Mouse (Mus musculus): ENCODE results near the gene Cblc.

Cblc gene

DNA sequence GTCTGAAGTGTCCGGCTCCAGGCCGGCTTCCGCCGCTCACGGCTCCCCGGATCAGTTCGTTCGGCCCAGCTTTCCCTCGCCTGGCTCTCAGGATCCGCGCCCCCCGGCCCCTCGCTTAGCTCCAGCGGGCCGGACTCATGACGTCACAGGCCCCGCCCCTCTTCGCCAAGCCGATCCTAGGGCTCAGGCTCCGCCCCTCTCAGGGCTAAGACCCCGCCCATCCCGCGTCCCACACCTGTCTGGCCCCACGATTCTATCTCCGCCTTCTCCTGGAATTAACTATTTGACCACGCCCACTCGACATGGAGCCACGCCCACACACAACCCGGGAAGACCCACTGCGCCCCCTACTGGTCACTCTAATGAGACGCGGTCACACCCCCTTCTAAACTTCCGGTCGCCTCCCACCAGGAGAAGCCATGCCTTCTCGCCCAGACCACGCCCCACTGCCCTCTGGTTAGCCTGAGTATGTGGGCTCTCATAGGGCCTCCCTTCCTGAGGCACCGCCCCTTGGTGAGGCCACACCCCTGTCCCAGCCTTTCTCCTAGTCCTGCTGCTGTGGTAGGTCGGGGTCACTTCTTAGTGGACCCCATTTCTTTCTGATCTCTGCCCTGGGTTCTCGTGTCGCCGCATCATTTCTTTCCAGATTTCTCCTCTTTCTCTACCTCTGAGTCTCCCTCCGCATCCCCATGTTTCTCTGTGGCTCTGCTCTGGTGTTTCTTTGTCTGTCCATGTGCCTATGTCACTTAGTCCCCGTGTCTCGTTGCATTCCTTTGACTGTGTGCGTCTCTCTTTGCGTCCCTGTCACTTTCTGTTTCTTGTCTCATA is 47.0 kb downstream of the Cblc start:
- peak; percentile 96 for DNase-seq

DNA sequence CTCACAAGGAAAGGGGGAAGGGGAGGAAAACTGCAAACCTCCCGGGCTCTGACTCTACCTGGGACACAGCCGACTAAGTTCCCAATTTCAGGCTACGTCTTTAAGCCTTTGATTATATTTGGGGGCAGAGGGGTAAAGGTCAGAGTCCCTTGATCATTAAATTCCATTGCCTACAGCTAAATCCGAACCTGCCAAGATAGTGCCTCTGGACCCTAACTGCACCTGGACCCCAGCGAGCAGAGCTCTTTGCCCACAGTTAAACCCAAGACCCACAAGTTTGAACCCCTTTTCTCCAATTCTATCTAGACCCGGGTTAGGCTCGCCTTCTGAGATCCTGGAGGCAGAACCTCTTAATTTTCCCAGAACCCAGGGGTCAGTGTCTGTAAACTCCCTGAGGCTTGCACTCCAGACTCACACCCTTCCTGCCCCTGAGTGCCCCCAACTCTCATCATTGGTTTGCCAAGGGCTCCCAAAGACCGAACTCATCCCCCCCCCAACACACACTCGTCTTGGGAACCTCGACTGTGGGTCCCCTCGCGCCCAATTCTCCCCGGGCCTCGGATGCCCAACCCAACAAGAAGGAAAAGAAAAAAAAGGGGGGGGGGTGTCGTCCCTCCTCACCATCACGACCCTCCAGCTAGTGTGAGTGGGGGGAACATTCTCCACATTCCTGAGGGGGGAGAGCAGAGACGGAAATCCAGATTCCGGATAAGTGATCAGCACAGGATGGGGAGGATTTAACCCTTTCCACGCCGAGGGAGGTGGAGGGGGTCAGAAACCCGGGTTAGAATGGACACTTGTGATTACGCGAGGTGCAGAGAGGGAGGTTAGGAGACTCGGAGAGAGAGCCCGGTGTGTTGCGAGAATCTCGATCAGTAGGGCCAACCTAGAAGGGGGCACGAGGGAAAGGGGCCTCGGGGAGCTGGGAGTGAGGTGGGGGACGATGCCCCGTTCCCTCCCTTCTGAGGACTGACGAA is 48.1 kb downstream of the Cblc start:
- DNase-seq, result no peak

DNA sequence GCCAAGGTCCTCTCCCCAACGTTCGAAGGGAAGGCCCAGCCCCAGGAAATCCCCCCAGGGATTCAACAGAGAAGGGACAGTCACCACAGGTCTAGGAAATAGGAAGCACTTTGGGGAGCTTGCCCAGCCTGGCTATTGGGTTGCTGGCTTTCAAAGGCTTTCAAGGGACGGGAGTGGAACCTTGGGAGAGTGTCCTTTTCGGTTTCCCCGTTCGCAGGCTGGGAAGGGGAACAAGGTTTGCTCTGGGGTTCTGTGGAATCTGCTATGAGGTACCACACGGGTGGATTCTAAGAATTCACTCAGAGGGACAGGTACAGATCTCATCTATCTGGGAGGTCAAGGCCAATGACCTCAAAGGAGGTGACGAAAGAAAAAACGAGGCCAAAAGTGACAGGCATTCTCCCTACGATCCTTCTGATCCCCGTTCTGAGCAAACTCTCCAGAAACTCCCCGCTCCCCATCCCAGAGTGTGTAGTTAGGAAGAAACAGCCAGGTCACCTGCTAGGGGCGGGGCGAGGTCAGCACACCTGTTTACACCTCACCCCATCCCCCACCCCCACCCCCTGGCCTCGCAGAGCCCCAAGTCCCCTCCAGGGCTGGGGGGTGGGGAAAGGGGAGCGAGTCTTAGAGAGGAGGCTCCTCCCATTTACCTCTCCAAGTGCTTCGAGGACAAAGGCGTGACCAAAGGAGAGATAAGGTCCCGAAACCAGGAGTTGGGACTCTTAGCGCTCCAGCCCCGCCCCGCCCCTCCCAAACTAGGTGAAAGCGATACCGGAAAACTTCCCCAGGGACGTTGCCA is 49.0 kb downstream of the Cblc start:
- no peak for DNase-seq

DNA sequence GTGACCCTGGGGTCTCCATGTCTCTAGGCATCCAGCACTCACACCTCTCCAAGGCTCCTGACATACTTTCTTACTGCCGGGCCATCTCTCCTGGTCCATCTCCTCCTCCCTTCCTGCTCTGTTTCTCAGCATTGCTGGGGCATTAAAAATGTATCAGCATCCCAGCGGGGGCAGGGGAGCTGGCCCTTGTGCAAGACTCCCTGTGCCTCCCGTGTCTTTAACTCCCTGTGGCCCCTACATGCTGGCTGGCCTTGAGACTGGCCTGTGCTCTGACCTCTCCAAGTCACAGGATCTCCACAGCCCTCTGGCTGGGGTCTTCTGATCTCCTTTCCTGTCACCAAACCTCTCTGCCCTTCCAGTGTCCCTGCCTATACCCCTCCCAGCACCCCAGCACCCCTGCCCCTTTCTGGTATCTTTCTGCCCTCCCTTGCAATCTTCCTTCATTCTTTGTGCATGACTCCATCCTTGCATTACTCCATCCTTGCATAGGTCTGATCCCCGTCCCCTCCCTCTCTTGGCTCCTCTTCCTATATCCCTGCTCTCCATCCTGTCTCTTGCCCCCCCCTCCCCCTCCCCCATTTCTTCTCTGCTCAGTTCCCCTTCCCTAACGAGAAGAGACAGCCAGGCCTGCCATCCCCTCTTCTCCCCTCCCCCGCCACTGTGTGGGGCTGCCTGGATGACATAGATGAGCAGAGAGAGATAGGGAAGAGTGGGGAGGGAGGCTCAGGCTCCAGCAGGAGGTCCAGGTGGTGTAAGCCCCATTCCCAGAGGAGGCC is 50.0 kb downstream of the Cblc start:
- DNase-seq, result no peak

DNA sequence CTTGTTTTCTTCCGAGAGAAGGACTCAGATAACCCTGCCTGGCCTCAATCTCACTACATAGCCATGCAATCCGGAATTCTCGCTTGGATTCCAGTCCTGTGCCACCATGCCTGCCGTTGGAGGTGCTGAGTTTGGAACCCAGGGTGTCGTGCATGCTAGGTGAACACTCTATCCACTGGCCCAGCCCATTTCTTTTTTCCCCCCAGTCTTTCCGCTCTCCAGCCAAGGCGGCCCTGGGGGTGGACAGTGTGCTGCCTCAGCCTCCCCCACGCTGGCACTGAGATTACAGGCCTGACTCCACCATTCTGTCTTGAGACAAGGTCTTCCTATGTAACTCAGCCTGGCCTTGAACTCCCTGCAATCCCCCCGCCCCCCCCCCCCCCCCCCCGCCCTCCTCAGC is 50.6 kb downstream of the Cblc start:
- DNase-seq, result no peak

DNA sequence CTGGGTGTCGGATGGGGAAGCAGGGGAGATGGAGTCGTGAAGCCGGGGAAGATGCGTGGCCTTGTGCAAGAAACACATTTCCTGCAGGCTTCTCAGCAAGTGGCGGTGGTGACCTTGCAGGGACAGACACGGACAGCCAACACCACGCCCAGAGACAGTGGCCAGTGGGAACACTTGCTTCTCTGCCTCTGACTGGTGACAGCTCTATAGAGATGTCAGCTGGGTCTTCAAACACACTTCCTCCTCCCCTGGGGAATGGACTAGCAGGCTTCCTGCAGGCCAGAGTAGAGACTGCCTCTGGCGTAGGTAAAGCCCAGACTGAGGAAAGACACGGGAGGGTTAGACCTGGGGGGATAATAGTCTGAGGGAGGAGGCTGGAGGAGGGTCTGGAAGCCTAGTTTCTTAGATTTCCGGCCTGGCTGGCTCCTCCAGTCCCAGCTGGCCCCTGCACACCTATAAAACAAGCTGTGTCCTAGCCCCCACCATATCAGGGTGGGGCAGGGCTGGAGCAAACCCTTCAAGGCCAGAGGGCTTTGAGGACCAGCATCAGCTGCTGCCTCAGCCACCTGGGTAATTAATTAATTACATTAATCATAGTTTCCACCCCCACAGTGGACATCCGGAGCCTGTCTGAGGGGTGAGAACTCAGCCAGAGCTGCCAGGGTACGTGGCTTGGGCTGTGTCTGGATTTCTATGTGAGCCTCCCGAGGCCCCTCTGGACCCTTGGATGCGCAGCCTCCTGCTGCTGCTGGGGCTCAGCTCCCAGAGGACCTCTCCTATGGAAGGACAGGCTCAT is 51.8 kb downstream of the Cblc start:
- no peak for DNase-seq

DNA sequence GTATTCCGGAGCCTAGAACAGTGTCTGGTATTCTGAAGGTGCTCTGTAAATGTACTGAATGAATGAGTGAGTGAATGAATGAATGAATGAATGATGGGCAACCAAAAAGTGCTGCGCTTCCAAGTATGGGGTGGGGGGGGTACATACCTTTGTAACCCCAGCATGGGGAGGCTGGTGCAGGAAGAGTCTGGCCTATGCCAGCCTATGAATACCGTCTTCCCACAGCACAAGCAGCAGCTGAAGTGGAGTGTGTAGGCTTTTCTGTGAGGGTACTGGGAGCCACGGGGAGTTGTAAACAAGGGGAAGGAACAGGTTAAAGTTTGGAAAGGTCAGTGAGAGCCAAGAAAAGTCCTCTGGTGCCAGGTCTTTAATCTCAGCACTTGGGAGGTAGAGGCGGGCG is 52.8 kb downstream of the Cblc start:
- DNase-seq, result no peak

DNA sequence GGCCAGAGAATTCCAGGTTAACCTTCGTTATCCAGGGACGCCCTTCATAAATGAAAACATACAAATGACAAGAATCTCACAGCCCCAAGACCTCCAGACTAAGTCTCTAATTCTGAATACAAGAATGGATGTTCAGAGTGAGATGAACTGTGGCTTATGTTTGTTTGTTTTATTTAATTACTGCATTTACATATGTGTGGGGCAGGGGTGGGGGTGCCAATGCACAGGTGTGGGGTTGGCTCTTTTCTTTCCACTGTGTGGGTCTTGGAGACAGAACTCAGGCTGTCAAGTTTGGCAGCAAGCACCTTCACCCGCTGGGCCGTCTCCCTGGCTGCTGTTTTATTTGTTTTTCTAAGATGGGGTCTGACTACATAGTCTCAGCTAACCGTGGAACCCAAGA is 54.1 kb downstream of the Cblc start:
- DNase-seq, result no peak

DNA sequence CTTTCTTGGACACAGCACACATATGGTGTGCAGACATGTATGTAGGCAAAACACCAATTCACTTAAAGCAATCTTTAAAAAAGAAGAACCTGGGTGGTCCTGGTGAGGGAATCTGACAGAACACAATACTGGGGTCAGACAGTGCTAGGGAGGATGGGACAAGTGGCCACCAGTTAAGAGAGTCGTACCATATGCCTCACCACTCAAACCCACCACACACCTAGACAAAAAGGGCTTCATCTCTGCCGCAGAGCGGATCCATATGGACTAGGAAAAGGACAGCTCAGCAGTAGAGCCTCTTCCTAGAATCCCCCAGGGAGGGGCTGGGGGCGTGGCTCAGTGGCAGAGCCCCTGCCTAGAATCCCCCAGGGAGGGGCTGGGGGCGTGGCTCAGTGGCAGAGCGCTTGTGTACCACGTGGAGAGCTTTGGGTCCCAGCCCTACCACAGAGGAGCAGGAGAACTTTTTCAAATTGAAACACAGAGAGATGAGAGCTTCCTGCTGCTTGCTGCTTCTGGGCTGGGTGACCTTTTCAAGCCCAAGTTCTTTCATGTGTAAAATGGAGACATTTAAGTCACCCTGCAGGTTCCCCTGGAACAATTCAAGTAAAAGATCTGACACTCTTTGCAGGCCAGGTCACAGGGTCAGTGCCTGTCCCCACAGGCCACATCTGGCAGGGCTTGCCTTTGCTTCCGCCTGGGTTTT is 55.1 kb downstream of the Cblc start:
- no peak for DNase-seq

DNA sequence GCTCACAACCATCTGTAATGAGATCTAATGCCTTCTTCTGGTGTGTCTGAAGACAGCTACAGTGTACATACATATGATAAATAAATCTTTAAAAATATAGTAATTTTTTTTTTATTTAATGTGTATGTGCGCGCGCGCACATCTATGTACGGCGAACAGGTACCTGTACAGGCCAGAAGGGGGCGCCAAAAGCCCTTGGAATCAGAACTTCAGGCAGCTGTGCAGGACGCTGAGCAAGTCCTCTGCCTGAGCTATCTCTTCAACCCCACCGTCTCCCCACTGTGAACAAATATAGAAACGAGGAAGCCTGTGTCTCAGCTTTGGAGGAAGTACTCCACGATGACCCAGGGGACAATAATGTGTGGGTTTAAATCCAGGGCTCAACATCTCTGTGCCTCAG is 56.3 kb downstream of the Cblc start:
- DNase-seq, result no peak

DNA sequence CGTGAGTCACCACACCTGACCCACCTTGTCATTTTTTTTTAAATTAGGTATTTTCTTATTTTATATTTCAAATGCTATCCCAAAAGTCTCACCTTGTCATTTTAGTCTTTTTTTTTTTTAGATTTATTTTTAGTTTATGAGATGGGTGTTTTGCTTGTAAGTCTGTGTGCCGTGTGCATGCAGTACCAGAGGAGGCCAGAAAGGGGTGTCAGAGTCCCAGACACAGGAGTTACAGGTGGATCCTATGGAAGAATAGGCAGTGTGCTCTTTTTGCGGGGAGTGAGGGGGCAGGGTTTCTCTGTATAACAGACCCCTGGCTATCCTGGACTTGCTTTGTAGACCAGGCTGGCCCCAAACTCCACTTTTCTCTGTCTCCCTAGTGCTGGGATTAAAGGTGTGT is 57.8 kb downstream of the Cblc start:
- no peak for DNase-seq

DNA sequence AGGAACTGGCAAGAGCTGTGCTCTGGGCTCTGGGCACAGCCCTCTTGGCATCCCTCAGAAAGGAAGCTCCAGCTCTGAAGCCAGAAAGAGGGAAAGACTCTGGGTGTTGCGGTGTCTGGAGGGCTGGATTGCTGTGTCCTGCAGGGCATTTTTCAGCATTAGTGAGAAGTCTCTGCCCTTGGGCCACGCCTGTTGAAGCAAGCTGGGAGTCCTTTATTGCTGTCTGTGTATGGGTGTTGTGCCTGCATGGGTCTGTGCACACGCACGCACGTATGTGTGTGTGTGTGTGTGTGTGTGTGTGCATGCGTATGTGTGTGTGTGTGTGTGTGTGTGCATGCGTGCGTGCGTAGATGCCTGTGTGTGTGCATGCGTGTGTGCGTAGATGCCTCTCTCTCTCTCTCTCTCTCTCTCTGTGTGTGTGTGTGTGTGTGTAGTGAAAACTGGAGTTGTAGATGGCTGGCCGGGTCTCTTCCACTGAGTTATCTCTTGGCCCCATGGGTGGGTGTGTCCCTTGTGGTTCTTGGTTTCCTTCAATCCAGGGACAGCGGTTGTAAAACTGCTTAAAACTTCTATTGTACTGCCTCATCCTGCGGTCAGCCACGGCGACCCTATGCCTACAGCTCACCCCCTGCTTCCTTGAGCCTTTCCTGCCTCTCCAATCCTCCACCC is 60.1 kb downstream of the Cblc start:
- DNase-seq, result no peak

DNA sequence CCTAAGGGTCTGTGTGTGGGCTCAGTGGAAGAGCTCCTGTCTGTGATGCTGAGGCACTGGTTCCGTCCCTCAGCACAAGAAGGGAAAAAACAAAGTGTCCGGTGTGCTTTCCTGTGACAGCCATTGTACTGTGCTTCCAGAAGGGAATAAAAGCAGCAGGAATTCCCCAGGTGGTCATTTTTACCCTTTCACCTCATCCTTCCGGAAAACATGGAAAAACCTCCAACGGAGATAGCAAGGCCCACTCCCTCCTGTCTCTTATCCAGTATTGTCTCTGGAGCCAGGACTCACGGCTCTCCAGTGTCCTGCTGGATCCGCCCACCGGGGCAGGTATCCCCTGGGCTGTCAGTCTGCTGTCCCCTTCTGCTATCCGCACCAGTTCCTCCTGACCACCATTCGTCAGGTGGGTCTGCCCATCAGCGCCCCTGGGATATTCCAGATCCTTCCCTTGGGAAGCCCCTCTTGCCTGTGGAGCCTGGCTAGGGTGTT is 62.4 kb downstream of the Cblc start:
- DNase-seq, result no peak
